Mouse (Mus musculus) liver, postnatal 0 days (tissue): ENCODE data around the gene Cisd3. TPM values are rescaled to one million over a fixed set of nuclear protein-coding genes. Genes with fewer than 3 reads are reported as not detected.
"Not testable (repeated sequence)": the region's sequence is repeated elsewhere in the genome, so short reads cannot be mapped to it uniquely, and the experiment has no call there.

Source experiments
- ATAC-seq: fragments of 200-750 bp; cut with Nextera tagmentation; 2 replicates; pipeline ENCODE4 v1.8.0; 2017; ENCODE audit warnings: mild to moderate bottlenecking, moderate library complexity
- DNase-seq: peaks from one replicate; pipeline ENCODE4 v3.0.0-alpha.2; 2016
- H3K27ac ChIP-seq: fragments of 300-500 bp; sonication (generic); 2 replicates; pipeline ENCODE4 v1.5.1; 2014; ENCODE audit warnings: antibody characterized with exemption, moderate library complexity, mild to moderate bottlenecking, low read depth
- H3K27me3 ChIP-seq: fragments of 300-500 bp; sonication (generic); 2 replicates; pipeline ENCODE4 v1.6.1; 2014; ENCODE audit warnings: low read length, control low read depth, mixed read lengths; ENCODE audit not compliant: insufficient read depth
- H3K36me3 ChIP-seq: fragments of 300-500 bp; sonication (generic); replicated peaks from 2 replicates; pipeline ENCODE4 v1.6.1; 2014; ENCODE audit warnings: mild to moderate bottlenecking, control low read depth, low read length, moderate library complexity, mixed read lengths; ENCODE audit not compliant: insufficient read depth
- H3K4me1 ChIP-seq: fragments of 300-500 bp; sonication (generic); 2 replicates; pipeline ENCODE4 v1.6.1; 2014; ENCODE audit warnings: antibody characterized with exemption, mild to moderate bottlenecking, control low read depth; ENCODE audit not compliant: insufficient read depth
- H3K4me2 ChIP-seq: fragments of 300-500 bp; sonication (generic); 2 replicates; pipeline ENCODE4 v1.6.1; 2014; ENCODE audit warnings: low read depth, mild to moderate bottlenecking, low read length, moderate library complexity, mixed read lengths
- H3K4me3 ChIP-seq: fragments of 300-500 bp; sonication (generic); 2 replicates; pipeline ENCODE4 v1.5.1; 2014; ENCODE audit warnings: low read depth, low read length
- H3K9ac ChIP-seq: fragments of 300-500 bp; sonication (generic); replicated peaks from 2 replicates; pipeline ENCODE4 v1.6.1; 2014; ENCODE audit warnings: mild to moderate bottlenecking, moderate library complexity
- H3K9me3 ChIP-seq: fragments of 300-500 bp; sonication (generic); 2 replicates; pipeline ENCODE4 v1.6.1; 2016; ENCODE audit warnings: mild to moderate bottlenecking, control low read depth, low read length, mixed read lengths
- CTCF ChIP-seq: sonication (generic); IDR thresholded peaks from 2 replicates; pipeline ENCODE4 v1.5.1; 2016; ENCODE audit warnings: antibody characterized with exemption, low read depth
- EP300 ChIP-seq: IDR thresholded peaks from 2 replicates; pipeline ENCODE4 v1.6.1; 2016; ENCODE audit warnings: antibody characterized with exemption, low read depth, mild to moderate bottlenecking
- WGBS: fragments of 180-500 bp; shearing (Covaris S2); extraction: QIAGEN DNeasy Blood & Tissue Kit; methylation state at CpG from one replicate; pipeline ENCODE4 v1.1.7; 2014; ENCODE audit not compliant: insufficient replicate concordance; 5-methylcytosine and 5-hydroxymethylcytosine counted together
- microRNA-seq: library from miRNA; unstranded; fragments of <30 nt; microRNA quantifications from one replicate; pipeline ENCODE4, GENCODE M21; 2016
- polyA plus RNA-seq: library from polyadenylated mRNA; unstranded; fragments of >200 nt; fragmentation: Nextera tagmentation; extraction: Ambion mirVana; gene quantifications from 2 replicates; pipeline ENCODE4 v1.2.1, GENCODE M21; 2015

The Cisd3 gene
- polyA plus RNA-seq, 1 experiment from 2014 or later = 54.6 TPM

- no peak overlapping the region for H3K4me2 ChIP-seq
- H3K9me3 ChIP-seq = no peaks in the 10 kb centered on the region
- TF ChIP-seq EP300 = no peak
- no peak for TF ChIP-seq CTCF
- no peaks in the 10 kb centered on the region for H3K4me1 ChIP-seq
- ATAC-seq (no peak), DNase-seq (no peak)
- H3K27me3 ChIP-seq = no peaks in the 10 kb centered on the region
- no peak overlapping the region for H3K27ac ChIP-seq
- H3K36me3 ChIP-seq = peaks cover 25% of the 10 kb centered on the region
- WGBS = 36% methylated on average over 10 of the region's 10 CpGs
- no peak overlapping the region for H3K9ac ChIP-seq
- no peak overlapping the region for H3K4me3 ChIP-seq
Measured at GRCm38 (mm10) chr11:97733689-97734088, 48.1 kb downstream of the Cisd3 start.

DNA sequence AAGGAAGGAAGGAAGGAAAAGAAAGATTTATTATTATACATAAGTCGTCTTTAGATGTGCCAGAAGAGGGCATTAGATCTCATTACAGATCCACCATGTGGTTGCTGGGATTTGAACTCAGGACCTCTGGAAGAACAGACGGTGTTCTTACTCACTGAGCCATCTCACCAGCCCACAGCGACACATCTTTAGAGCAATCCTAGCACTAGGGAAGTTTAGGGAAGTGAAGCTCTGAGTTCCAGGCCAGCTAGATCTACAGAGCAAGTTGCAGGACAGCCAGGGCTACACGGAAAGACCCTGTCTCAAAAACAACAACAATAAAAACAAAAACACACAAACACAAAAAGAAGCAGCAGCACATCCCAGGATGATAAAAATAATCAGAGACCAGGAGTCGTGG lies 49.2 kb downstream of the Cisd3 start:
- not testable (repeated sequence) for H3K4me3 ChIP-seq, H3K9me3 ChIP-seq, DNase-seq, H3K27me3 ChIP-seq, H3K27ac ChIP-seq, H3K4me1 ChIP-seq, H3K4me2 ChIP-seq, H3K9ac ChIP-seq, ATAC-seq
- WGBS = 58% methylated on average over 5 of the region's 5 CpGs
- H3K36me3 ChIP-seq = peaks cover 17% of the 10 kb centered on the region

DNA sequence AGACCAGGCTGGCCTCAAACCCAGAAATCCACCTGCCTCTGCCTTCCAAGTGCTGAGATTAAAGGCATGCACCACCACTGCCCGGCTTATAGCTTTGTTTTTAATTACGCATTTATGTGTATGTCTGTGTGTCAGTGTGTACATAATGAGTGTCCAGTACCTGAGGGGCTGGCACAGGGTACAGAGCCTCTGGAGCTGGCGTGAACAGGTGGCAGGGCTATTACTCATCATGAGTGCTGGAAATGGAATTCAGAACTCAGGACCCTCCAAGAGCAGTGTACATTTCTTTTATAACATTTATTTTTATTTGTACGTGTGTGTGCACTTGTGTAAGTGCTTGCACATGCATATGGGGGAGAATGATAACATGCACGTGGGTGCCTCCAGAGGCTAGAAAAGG lies 51.0 kb downstream of the Cisd3 start:
- WGBS = 84% methylated on average over 5 of the region's 5 CpGs
- Histone ChIP-seq H3K36me3 (peaks cover 7% of the 10 kb centered on the region), H3K27ac (no peak overlapping the region), H3K9me3 (no peaks in the 10 kb centered on the region), H3K9ac (no peak overlapping the region), H3K4me2 (no peak overlapping the region), H3K4me3 (no peak overlapping the region), H3K4me1 (peaks cover 3% of the 10 kb centered on the region; the same call in 1 of the 2 replicates), H3K27me3 (no peaks in the 10 kb centered on the region)
- no peak for TF ChIP-seq EP300
- no peak for TF ChIP-seq CTCF
- no peak for DNase-seq
- no peak for ATAC-seq

DNA sequence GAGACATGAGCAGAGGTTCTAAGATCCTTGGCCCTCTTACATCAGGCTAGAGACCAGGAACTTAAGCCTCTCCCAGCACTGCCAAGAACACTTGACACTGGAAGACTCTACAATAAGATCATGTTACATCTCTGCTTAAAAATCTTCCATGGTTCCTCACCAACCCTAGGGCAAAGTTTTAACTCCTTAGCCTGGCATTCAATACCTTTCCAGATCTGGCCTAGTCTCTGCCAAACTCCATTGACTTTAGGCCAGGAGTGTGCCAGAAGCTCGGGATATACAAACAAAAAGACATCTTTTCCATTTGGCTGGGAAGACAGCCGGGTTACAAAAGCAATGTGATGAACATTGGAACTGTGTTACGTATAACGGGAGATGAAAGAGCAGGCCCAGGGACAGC lies 52.0 kb downstream of the Cisd3 start:
- H3K4me3 ChIP-seq = no peak overlapping the region
- H3K36me3 ChIP-seq = peaks cover 2% of the 10 kb centered on the region
- DNase-seq (no peak), ATAC-seq (no peak)
- H3K27ac ChIP-seq = no peak overlapping the region
- H3K4me1 ChIP-seq = peaks cover 8% of the 10 kb centered on the region
- TF ChIP-seq EP300 = no peak
- TF ChIP-seq CTCF = no peak
- H3K9ac ChIP-seq = no peak overlapping the region
- H3K9me3 ChIP-seq = no peaks in the 10 kb centered on the region
- no peaks in the 10 kb centered on the region for H3K27me3 ChIP-seq
- H3K4me2 ChIP-seq = no peak overlapping the region
- 53% methylated on average over 4 of the region's 4 CpGs for WGBS

Small RNA genes lying within 50 kb of the gene (microRNA-seq; reads per million reads assigned to microRNA genes)
- gene Gm24158 (not detected), gene Mir6927 (not detected)

Other genes with a start within 250 kb of the Cisd3 start
- 0.20 and 0.25 TPM in 2 replicates for gene 4933428G20Rik, start 185.5 kb upstream of the Cisd3 start, polyA plus RNA-seq
- gene Srcin1, start 109.6 kb upstream of the Cisd3 start, polyA plus RNA-seq = 0.02 and 0.05 TPM in 2 replicates
- gene Epop, start 56.1 kb upstream of the Cisd3 start, polyA plus RNA-seq = 1.1 and 1.6 TPM in 2 replicates
- 0.32 and 0.38 TPM in 2 replicates for gene Mllt6, start 22.4 kb upstream of the Cisd3 start, polyA plus RNA-seq
- 1.9 TPM in 2 replicates for gene Pcgf2, start 14.7 kb downstream of the Cisd3 start, polyA plus RNA-seq
- gene Psmb3, start 17.6 kb downstream of the Cisd3 start, polyA plus RNA-seq = 244 and 267 TPM in 2 replicates
- gene Pip4k2b, start 58.9 kb downstream of the Cisd3 start, polyA plus RNA-seq = 0.53 and 0.59 TPM in 2 replicates
- gene Cwc25, start 80.7 kb downstream of the Cisd3 start, polyA plus RNA-seq = 5.5 and 5.8 TPM in 2 replicates
- gene 1700001P01Rik, start 90.1 kb downstream of the Cisd3 start, polyA plus RNA-seq = not detected in 2 replicates
- 409 and 433 TPM in 2 replicates for gene Rpl23, start 96.6 kb downstream of the Cisd3 start, polyA plus RNA-seq
- 30.0 and 32.2 TPM in 2 replicates for gene Lasp1, start 113.2 kb downstream of the Cisd3 start, polyA plus RNA-seq
- 0.25 and 0.28 TPM in 2 replicates for gene B230217C12Rik, start 155.0 kb downstream of the Cisd3 start, polyA plus RNA-seq
- gene Fbxo47, start 198.3 kb downstream of the Cisd3 start, polyA plus RNA-seq = 0.26 and 0.27 TPM in 2 replicates